Mouse (Mus musculus) lung, postnatal 36 days (tissue): ENCODE results near the gene Cyp4f37.

Experiments used
- DNase-seq: peaks from one replicate; pipeline ENCODE4 v3.0.0; 2022; ENCODE audit warnings: mixed read lengths

The Cyp4f37 gene

GRCm38 (mm10) chr17:32685048-32685750, 64.1 kb downstream of the Cyp4f37 start, which contains the start of gene Cyp4f15:
Cyp4f15 (plus strand) TSS chr17:32685627.
- peak; percentile 70 for DNase-seq
